Mouse (Mus musculus): ENCODE results near the gene Gm11596.
"Not testable (repeated sequence)": the region's sequence is repeated elsewhere in the genome, so short reads cannot be mapped to it uniquely, and the experiment has no call there.

Gene Gm11596

GRCm38 (mm10) chr11:99793367-99793766 is at the start of gene Gm11596:
Gene Gm11596 (minus strand): TSS chr11:99793467.
- no peak for DNase-seq (ENCODE audit: low spot score in 2 of 2)

- no peak for DNase-seq (ENCODE audit: low spot score in 2 of 2)
Observed at GRCm38 (mm10) chr11:99842185-99842584, 48.9 kb upstream of the Gm11596 start.

DNA sequence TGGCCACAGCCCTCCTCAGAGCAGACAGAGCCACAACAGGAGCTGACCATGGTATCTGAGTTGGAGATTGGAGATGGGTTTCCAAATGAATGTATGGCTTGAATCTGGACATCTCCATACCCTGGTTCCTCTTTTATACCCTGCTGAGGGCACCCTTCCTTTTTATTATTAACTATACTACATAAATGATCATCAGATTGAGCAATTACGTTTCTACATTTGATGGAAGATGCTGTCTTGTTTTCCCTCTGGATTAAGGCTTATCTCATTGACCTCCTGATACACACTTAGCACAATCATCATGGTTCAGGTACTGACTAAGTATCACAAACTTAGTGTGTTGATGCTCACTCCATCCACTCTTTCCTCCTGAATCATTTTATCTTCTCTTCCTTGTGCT is 44.7 kb upstream of the Gm11596 start, which contains the start of gene 2300003K06Rik:
Gene 2300003K06Rik, minus strand, starts transcription at position 101 of the 400 bp plus-strand sequence.
- DNase-seq (ENCODE audit: low spot score in 2 of 2): no peak

DNA sequence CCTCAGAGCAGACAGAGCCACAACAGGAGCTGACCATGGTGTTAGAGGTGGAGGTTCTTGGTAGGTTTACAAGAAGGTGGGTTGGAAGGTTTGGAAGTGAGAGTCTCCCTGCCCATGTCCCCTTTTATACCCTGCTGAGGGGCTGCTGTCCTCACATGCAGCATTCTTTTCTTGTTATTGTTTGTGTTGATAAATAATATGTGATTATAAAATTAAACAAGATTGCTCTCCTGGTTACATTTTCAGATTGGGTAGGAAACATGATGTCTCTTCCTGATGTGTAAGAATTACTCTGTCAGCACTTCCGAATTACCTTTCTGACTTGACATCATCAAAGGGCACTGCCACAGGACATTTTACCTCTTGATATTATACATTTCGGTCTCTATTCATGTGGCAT is 22.3 kb upstream of the Gm11596 start, which contains the start of gene Gm11564:
Gene Gm11564, minus strand, starts transcription at position 101 of the 400 bp plus-strand sequence.
- not testable (repeated sequence) for DNase-seq (ENCODE audit: low spot score in 2 of 2)

DNA sequence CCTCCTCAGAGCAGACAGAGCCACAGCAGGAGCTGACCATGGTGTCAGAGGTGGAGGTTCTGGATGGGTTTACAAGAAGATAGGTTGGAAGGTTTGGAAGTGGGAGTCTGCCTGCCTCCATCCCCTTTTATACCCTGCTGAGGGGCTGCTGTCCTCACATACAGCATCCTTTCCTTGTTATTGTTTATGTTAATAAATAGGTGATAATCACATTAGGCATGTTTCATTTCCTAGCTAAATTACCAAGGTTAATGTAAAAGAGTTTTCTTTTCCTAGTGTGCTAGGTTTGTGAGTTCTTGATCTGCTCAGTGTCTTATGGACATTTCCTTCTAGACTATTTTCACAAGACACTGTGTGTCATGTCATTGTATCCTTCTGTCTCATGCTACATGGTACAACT is 16.5 kb upstream of the Gm11596 start, which contains the start of gene Krtap4-13:
Gene Krtap4-13, minus strand, starts transcription at position 101 of the 400 bp plus-strand sequence.
- not testable (repeated sequence) for DNase-seq (ENCODE audit: low spot score in 2 of 2)

GRCm38 (mm10) chr11:99804346-99804745 is 11.1 kb upstream of the Gm11596 start, which contains the start of gene Gm11554:
Gene Gm11554 (minus strand): TSS chr11:99804446.
- not testable (repeated sequence) for DNase-seq (ENCODE audit: low spot score in 2 of 2)

DNA sequence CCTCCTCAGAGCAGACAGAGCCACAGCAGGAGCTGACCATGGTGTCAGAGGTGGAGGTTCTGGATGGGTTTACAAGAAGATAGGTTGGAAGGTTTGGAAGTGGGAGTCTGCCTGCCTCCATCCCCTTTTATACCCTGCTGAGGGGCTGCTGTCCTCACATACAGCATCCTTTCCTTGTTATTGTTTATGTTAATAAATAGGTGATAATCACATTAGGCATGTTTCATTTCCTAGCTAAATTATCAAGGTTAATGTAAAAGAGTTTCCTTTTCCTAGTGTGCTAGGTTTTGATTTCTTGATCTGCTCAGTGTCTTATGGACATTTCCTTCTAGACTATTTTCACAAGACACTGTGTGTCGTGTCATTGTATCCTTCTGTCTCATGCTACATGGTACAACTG is 5.6 kb upstream of the Gm11596 start, which contains the start of gene Gm11569:
Gene Gm11569, minus strand, starts transcription at position 101 of the 400 bp plus-strand sequence.
- DNase-seq (ENCODE audit: low spot score in 2 of 2): not testable (repeated sequence)

DNA sequence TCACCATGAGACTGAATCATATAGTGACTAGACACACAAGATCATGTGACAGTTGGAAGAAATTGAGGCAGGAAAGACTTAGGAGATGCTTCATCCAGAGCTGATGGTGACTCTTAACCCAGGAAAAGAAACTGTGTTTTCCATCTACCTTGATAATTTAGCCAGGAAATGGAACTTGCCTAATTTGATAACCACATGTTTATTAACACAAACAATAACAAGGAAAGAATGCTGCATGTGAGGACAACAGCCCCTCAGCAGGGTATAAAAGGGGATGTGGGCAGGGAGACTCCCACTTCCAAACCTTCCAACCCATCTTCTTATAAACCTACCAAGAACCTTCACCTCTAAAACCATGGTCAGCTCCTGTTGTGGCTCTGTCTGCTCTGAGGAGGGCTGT is 8.4 kb downstream of the Gm11596 start, which contains the start of gene Krtap4-9:
Gene Krtap4-9, plus strand, starts transcription at position 301 of the 400 bp plus-strand sequence.
- not testable (repeated sequence) for DNase-seq (ENCODE audit: low spot score in 2 of 2)

- no peak for DNase-seq (ENCODE audit: low spot score in 2 of 2)
Observed at GRCm38 (mm10) chr11:99780604-99781003, 12.7 kb downstream of the Gm11596 start, which contains the start of gene Krtap4-8. Gene Krtap4-8 (minus strand): TSS chr11:99780704.

GRCm38 (mm10) chr11:99778401-99778800 is 14.9 kb downstream of the Gm11596 start:
- DNase-seq (ENCODE audit: low spot score in 2 of 2): no peak

DNA sequence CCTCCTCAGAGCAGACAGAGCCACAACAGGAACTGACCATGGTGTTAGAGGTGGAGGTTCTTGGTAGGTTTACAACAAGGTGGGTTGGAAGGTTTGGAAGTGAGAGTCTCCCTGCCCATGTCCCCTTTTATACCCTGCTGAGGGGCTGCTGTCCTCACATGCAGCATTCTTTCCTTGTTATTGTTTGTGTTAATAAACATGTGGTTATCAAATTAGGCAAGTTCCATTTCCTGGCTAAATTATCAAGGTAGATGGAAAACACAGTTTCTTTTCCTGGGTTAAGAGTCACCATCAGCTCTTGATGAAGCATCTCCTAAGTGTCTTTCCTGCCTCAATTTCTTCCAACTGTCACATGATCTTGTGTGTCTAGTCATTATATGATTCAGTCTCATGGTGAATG is 20.5 kb downstream of the Gm11596 start, which contains the start of gene Gm11595:
Gene Gm11595, minus strand, starts transcription at position 101 of the 400 bp plus-strand sequence.
- DNase-seq (ENCODE audit: low spot score in 2 of 2): not testable (repeated sequence)

DNA sequence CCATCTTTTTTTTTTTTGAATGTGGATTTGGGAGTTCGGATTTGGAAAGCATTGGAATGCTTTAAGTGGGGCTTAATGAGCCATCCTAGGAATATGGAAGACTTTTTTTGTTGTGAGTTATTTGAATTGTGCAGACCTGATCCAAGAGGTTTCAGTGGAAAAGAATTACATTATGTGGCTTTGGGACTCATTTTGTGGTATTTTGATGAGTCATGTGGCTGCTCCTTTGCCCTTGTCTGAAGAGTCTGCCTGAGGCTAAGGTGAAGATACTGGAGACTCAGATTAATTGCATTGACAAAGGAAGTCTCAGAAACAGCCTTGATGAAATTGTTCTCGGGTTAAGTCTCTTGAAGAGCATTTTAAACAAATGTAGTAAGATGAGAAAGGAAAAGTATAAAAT is 24.9 kb downstream of the Gm11596 start:
- no peak for DNase-seq (ENCODE audit: low spot score in 2 of 2)

- DNase-seq (ENCODE audit: low spot score in 2 of 2): no peak
Observed at GRCm38 (mm10) chr11:99758877-99759276, 34.4 kb downstream of the Gm11596 start.

GRCm38 (mm10) chr11:99743985-99744384 is 49.3 kb downstream of the Gm11596 start:
- no peak for DNase-seq (ENCODE audit: low spot score in 2 of 2)
